Mouse (Mus musculus): ENCODE measurements around the gene Pygo2. TPM values are rescaled to one million over a fixed set of nuclear protein-coding genes. Genes with fewer than 3 reads are reported as not detected.

Pygo2 gene
- total and polyA plus RNA-seq, 2 experiments from 2014 or later = 40.4 to 91.3 TPM

GRCm38 (mm10) chr3:89417840-89418169, 12.2 kb upstream of the Pygo2 start:
- no peak overlapping the region for H3K9ac ChIP-seq (replicated peaks; ENCODE audit: low read length, poor library complexity, severe bottlenecking)
- H3K9me3 ChIP-seq (ENCODE audit: low read length) = no peaks in the 10 kb centered on the region
- peak; percentile 61 for ATAC-seq (ENCODE audit: low FRiP score)
- DNase-seq (ENCODE audit: low spot score) = peak; percentile 81
- H3K4me2 ChIP-seq (ENCODE audit: low read depth, low read length, poor library complexity, severe bottlenecking) = peak overlapping the region; percentile 95
- H3K27me3 ChIP-seq (ENCODE audit: insufficient read depth, low read length) = no peaks in the 10 kb centered on the region
- H3K4me3 ChIP-seq (ENCODE audit: low read depth, low read length) = peak overlapping the region; percentile 53
- no peak overlapping the region for H3K27ac ChIP-seq (ENCODE audit: low read depth, low read length)
- H3K36me3 ChIP-seq (ENCODE audit: insufficient read depth, low read length) = no peaks in the 10 kb centered on the region; the same call in 1 of the 2 replicates
- under 1% methylated on average over 20 of the region's 20 CpGs for WGBS
- no peak for TF ChIP-seq CTCF (IDR thresholded peaks at IDR 0.05)
- no peaks in the 10 kb centered on the region for H3K4me1 ChIP-seq (ENCODE audit: insufficient read depth, low read length)

- peak; percentile 96 for ATAC-seq (ENCODE audit: low FRiP score)
- WGBS = under 1% methylated on average over 39 of the region's 39 CpGs
These were observed 11.7 kb upstream of the Pygo2 start, which contains the start of the genes Cks1b and Shc1 for GRCm38 (mm10) chr3:89418170-89418860. Gene Cks1b (minus strand): TSS chr3:89418383. Gene Shc1 (plus strand): TSS chr3:89418443.

GRCm38 (mm10) chr3:89418861-89419250, 11.2 kb upstream of the Pygo2 start:
- 0% methylated on average over 16 of the region's 16 CpGs for WGBS
- Histone ChIP-seq H3K27me3 (ENCODE audit: insufficient read depth, low read length) (no peaks in the 10 kb centered on the region), H3K9ac (replicated peaks; ENCODE audit: low read length, poor library complexity, severe bottlenecking) (peak overlapping the region; percentile 60), H3K36me3 (ENCODE audit: insufficient read depth, low read length) (no peaks in the 10 kb centered on the region; the same call in 1 of the 2 replicates), H3K27ac (ENCODE audit: low read depth, low read length) (peak overlapping the region; percentile 60), H3K9me3 (ENCODE audit: low read length) (no peaks in the 10 kb centered on the region), H3K4me3 (ENCODE audit: low read depth, low read length) (peak overlapping the region; percentile 53), H3K4me1 (ENCODE audit: insufficient read depth, low read length) (no peaks in the 10 kb centered on the region), H3K4me2 (ENCODE audit: low read depth, low read length, poor library complexity, severe bottlenecking) (peak overlapping the region; percentile 95)
- ATAC-seq (ENCODE audit: low FRiP score) (peak; percentile 2; the same call in 1 of the 2 replicates), DNase-seq (ENCODE audit: low spot score) (no peak)
- no peak for TF ChIP-seq CTCF (IDR thresholded peaks at IDR 0.05)

More at GRCm38 (mm10) chr3:89418170-89418860, 11.7 kb upstream of the Pygo2 start, which contains the start of the genes Cks1b and Shc1:
- Histone ChIP-seq H3K27me3 (ENCODE audit: insufficient read depth, low read length) (no peaks in the 10 kb centered on the region), H3K4me2 (ENCODE audit: low read depth, low read length, poor library complexity, severe bottlenecking) (peak within 1 kb of the TSS; percentile 95), H3K4me3 (ENCODE audit: low read depth, low read length) (peak within 1 kb of the TSS; percentile 53), H3K9ac (replicated peaks; ENCODE audit: low read length, poor library complexity, severe bottlenecking) (peak within 1 kb of the TSS; percentile 60), H3K4me1 (ENCODE audit: insufficient read depth, low read length) (no peaks in the 10 kb centered on the region), H3K9me3 (ENCODE audit: low read length) (no peaks in the 10 kb centered on the region), H3K36me3 (ENCODE audit: insufficient read depth, low read length) (no peaks in the 10 kb centered on the region; the same call in 1 of the 2 replicates), H3K27ac (ENCODE audit: low read depth, low read length) (peak within 1 kb of the TSS; percentile 60)
- DNase-seq (ENCODE audit: low spot score) = peak; percentile 99
- no peak for TF ChIP-seq CTCF (IDR thresholded peaks at IDR 0.05)

GRCm38 (mm10) chr3:89419571-89419970, 10.4 kb upstream of the Pygo2 start:
- H3K36me3 ChIP-seq (ENCODE audit: insufficient read depth, low read length) = no peaks in the 10 kb centered on the region; the same call in 1 of the 2 replicates
- ATAC-seq (ENCODE audit: low FRiP score) (no peak), DNase-seq (ENCODE audit: low spot score) (no peak)
- 4% methylated on average over 9 of the region's 9 CpGs for WGBS
- peak overlapping the region; percentile 95 for H3K4me2 ChIP-seq (ENCODE audit: low read depth, low read length, poor library complexity, severe bottlenecking)
- peak overlapping the region; percentile 60 for H3K27ac ChIP-seq (ENCODE audit: low read depth, low read length)
- no peak for TF ChIP-seq CTCF (IDR thresholded peaks at IDR 0.05)
- H3K9ac ChIP-seq (replicated peaks; ENCODE audit: low read length, poor library complexity, severe bottlenecking) = peak overlapping the region; percentile 60; the same call in 1 of the 2 replicates
- H3K4me1 ChIP-seq (ENCODE audit: insufficient read depth, low read length) = no peaks in the 10 kb centered on the region
- H3K27me3 ChIP-seq (ENCODE audit: insufficient read depth, low read length) = no peaks in the 10 kb centered on the region
- H3K9me3 ChIP-seq (ENCODE audit: low read length) = no peaks in the 10 kb centered on the region
- H3K4me3 ChIP-seq (ENCODE audit: low read depth, low read length) = peak overlapping the region; percentile 53

- Histone ChIP-seq H3K27ac (ENCODE audit: low read depth, low read length) (no peak overlapping the region), H3K4me3 (ENCODE audit: low read depth, low read length) (peak overlapping the region; percentile 53; the same call in 1 of the 2 replicates), H3K36me3 (ENCODE audit: insufficient read depth, low read length) (no peaks in the 10 kb centered on the region; the same call in 1 of the 2 replicates), H3K9ac (replicated peaks; ENCODE audit: low read length, poor library complexity, severe bottlenecking) (no peak overlapping the region), H3K9me3 (ENCODE audit: low read length) (no peaks in the 10 kb centered on the region), H3K4me2 (ENCODE audit: low read depth, low read length, poor library complexity, severe bottlenecking) (peak overlapping the region; percentile 95), H3K4me1 (ENCODE audit: insufficient read depth, low read length) (no peaks in the 10 kb centered on the region), H3K27me3 (ENCODE audit: insufficient read depth, low read length) (no peaks in the 10 kb centered on the region)
- ATAC-seq (ENCODE audit: low FRiP score) (no peak), DNase-seq (ENCODE audit: low spot score) (no peak)
- WGBS = 39% methylated on average over 3 of the region's 3 CpGs
- TF ChIP-seq CTCF (IDR thresholded peaks at IDR 0.05) = no peak
These were observed 10.0 kb upstream of the Pygo2 start for GRCm38 (mm10) chr3:89419981-89420380.

GRCm38 (mm10) chr3:89420421-89420820, 9.6 kb upstream of the Pygo2 start:
- H3K27me3 ChIP-seq (ENCODE audit: insufficient read depth, low read length) = no peaks in the 10 kb centered on the region
- no peak overlapping the region for H3K27ac ChIP-seq (ENCODE audit: low read depth, low read length)
- no peak for ATAC-seq (ENCODE audit: low FRiP score)
- 65% methylated on average over 2 of the region's 2 CpGs for WGBS
- no peaks in the 10 kb centered on the region for H3K4me1 ChIP-seq (ENCODE audit: insufficient read depth, low read length)
- TF ChIP-seq CTCF (IDR thresholded peaks at IDR 0.05) = no peak
- no peak overlapping the region for H3K4me2 ChIP-seq (ENCODE audit: low read depth, low read length, poor library complexity, severe bottlenecking)
- no peaks in the 10 kb centered on the region for H3K36me3 ChIP-seq (ENCODE audit: insufficient read depth, low read length)
- no peak overlapping the region for H3K9ac ChIP-seq (replicated peaks; ENCODE audit: low read length, poor library complexity, severe bottlenecking)
- DNase-seq (ENCODE audit: low spot score) = no peak
- H3K4me3 ChIP-seq (ENCODE audit: low read depth, low read length) = no peak overlapping the region
- no peaks in the 10 kb centered on the region for H3K9me3 ChIP-seq (ENCODE audit: low read length)
